Mouse (Mus musculus) megakaryocyte-erythroid progenitor cell, adult 5-6 weeks (primary cell): ENCODE data around the gene Camk1. TPM values are rescaled to one million over a fixed set of nuclear protein-coding genes. Genes with fewer than 3 reads are reported as not detected.

ENCODE experiments used
- total RNA-seq, 2 experiments: library from RNA; stranded (forward) in 1 of 2; stranded (reverse) in 1 of 2; fragments of 200-1000, 215-1000 nt in 1 of 2; fragments of >200 nt in 1 of 2; fragmentation: Nextera tagmentation in 1 of 2; gene quantifications; 2 replicates each; pipeline ENCODE4 v1.2.3; 2014 to 2017

Gene Camk1
- total RNA-seq, 2 experiments from 2014 or later = 1.2 to 2.9 TPM

Other genes starting within 250 kb of the Camk1 start
- gene Lhfpl4, start 148.6 kb downstream of the Camk1 start, total RNA-seq (2014; fragmentation: Nextera tagmentation) = 0.69 TPM in 1 of 2 replicates, not detected in the other
- gene Lhfpl4, start 148.6 kb downstream of the Camk1 start, total RNA-seq (2017) = not detected in 2 replicates
- gene Mtmr14, start 106.1 kb downstream of the Camk1 start, total RNA-seq (2014; fragmentation: Nextera tagmentation) = 17.0 and 26.6 TPM in 2 replicates
- gene Mtmr14, start 106.1 kb downstream of the Camk1 start, total RNA-seq (2017) = 13.8 and 21.8 TPM in 2 replicates
- 0.74 and 0.99 TPM in 2 replicates for gene Cpne9, start 61.7 kb downstream of the Camk1 start, total RNA-seq (2014; fragmentation: Nextera tagmentation)
- 0.42 TPM in 1 of 2 replicates, not detected in the other for gene Cpne9, start 61.7 kb downstream of the Camk1 start, total RNA-seq (2017)
- 45.0 and 53.5 TPM in 2 replicates for gene Brpf1, start 36.8 kb downstream of the Camk1 start, total RNA-seq (2014; fragmentation: Nextera tagmentation)
- gene Brpf1, start 36.8 kb downstream of the Camk1 start, total RNA-seq (2017) = 20.3 and 22.0 TPM in 2 replicates
- 9.9 and 23.7 TPM in 2 replicates for gene Ogg1, start 17.0 kb downstream of the Camk1 start, total RNA-seq (2014; fragmentation: Nextera tagmentation)
- gene Ogg1, start 17.0 kb downstream of the Camk1 start, total RNA-seq (2017) = 3.8 and 9.4 TPM in 2 replicates
- gene Tada3, start 33.9 kb upstream of the Camk1 start, total RNA-seq (2014; fragmentation: Nextera tagmentation) = 23.5 and 40.8 TPM in 2 replicates
- gene Tada3, start 33.9 kb upstream of the Camk1 start, total RNA-seq (2017) = 19.8 and 20.3 TPM in 2 replicates
- gene Arpc4, start 34.1 kb upstream of the Camk1 start, total RNA-seq (2014; fragmentation: Nextera tagmentation) = 128 and 162 TPM in 2 replicates
- 137 and 152 TPM in 2 replicates for gene Arpc4, start 34.1 kb upstream of the Camk1 start, total RNA-seq (2017)
- gene Ttll3, start 45.3 kb upstream of the Camk1 start, total RNA-seq (2014; fragmentation: Nextera tagmentation) = 2.1 and 7.9 TPM in 2 replicates
- gene Ttll3, start 45.3 kb upstream of the Camk1 start, total RNA-seq (2017) = 0.50 and 0.80 TPM in 2 replicates
- 13.5 and 14.5 TPM in 2 replicates for gene Rpusd3, start 75.4 kb upstream of the Camk1 start, total RNA-seq (2014; fragmentation: Nextera tagmentation)
- 16.8 and 25.1 TPM in 2 replicates for gene Rpusd3, start 75.4 kb upstream of the Camk1 start, total RNA-seq (2017)
- gene Cidec, start 91.8 kb upstream of the Camk1 start, total RNA-seq (2014; fragmentation: Nextera tagmentation) = not detected in 2 replicates
- gene Cidec, start 91.8 kb upstream of the Camk1 start, total RNA-seq (2017) = not detected in 2 replicates
- gene Jagn1, start 98.6 kb upstream of the Camk1 start, total RNA-seq (2014; fragmentation: Nextera tagmentation) = 44.8 and 53.4 TPM in 2 replicates
- 29.4 and 50.3 TPM in 2 replicates for gene Jagn1, start 98.6 kb upstream of the Camk1 start, total RNA-seq (2017)
- gene Il17re, start 114.5 kb upstream of the Camk1 start, total RNA-seq (2014; fragmentation: Nextera tagmentation) = 0.45 TPM in 1 of 2 replicates, not detected in the other
- gene Il17re, start 114.5 kb upstream of the Camk1 start, total RNA-seq (2017) = not detected in 2 replicates
- gene Il17rc, start 127.4 kb upstream of the Camk1 start, total RNA-seq (2014; fragmentation: Nextera tagmentation) = not detected in 2 replicates
- not detected in 2 replicates for gene Il17rc, start 127.4 kb upstream of the Camk1 start, total RNA-seq (2017)
- gene Creld1, start 139.3 kb upstream of the Camk1 start, total RNA-seq (2014; fragmentation: Nextera tagmentation) = 8.0 and 8.8 TPM in 2 replicates
- 1.6 and 6.1 TPM in 2 replicates for gene Creld1, start 139.3 kb upstream of the Camk1 start, total RNA-seq (2017)
- 0.37 TPM in 1 of 2 replicates, not detected in the other for gene Prrt3, start 157.9 kb upstream of the Camk1 start, total RNA-seq (2014; fragmentation: Nextera tagmentation)
- gene Prrt3, start 157.9 kb upstream of the Camk1 start, total RNA-seq (2017) = not detected in 2 replicates
- gene Emc3, start 187.7 kb upstream of the Camk1 start, total RNA-seq (2014; fragmentation: Nextera tagmentation) = 49.4 and 61.7 TPM in 2 replicates
- gene Emc3, start 187.7 kb upstream of the Camk1 start, total RNA-seq (2017) = 28.3 and 43.9 TPM in 2 replicates
- gene Fancd2, start 187.7 kb upstream of the Camk1 start, total RNA-seq (2014; fragmentation: Nextera tagmentation) = 35.7 and 47.0 TPM in 2 replicates
- gene Fancd2, start 187.7 kb upstream of the Camk1 start, total RNA-seq (2017) = 31.3 and 43.7 TPM in 2 replicates